Mouse (Mus musculus) lung, postnatal 0 days (tissue): Measurements from ENCODE around the gene Pced1b.

Experiments
- CTCF ChIP-seq: IDR thresholded peaks from 2 replicates; pipeline ENCODE4 v1.5.1; 2016; ENCODE audit warnings: antibody characterized with exemption, mild to moderate bottlenecking
- EP300 ChIP-seq: IDR thresholded peaks from 2 replicates; pipeline ENCODE4 v1.6.1; 2016; ENCODE audit warnings: antibody characterized with exemption, mild to moderate bottlenecking, control low read depth

- TF ChIP-seq CTCF (peak; percentile 79), EP300 (no peak)
These were observed 80.7 kb downstream of the Pced1b start for GRCm38 (mm10) chr15:97327500-97328081.
